Mouse (Mus musculus) ES-Bruce4 (cell line): Measurements from ENCODE around the gene Slc2a8.

Source experiments
- CTCF ChIP-seq: IDR thresholded peaks from one replicate; pipeline ENCODE4 v1.8.1; 2011; ENCODE audit warnings: low read depth, low read length
- POLR2A ChIP-seq: IDR thresholded peaks from one replicate; pipeline ENCODE4 v1.8.1; 2011; ENCODE audit warnings: low read length; ENCODE audit not compliant: insufficient read depth

DNA sequence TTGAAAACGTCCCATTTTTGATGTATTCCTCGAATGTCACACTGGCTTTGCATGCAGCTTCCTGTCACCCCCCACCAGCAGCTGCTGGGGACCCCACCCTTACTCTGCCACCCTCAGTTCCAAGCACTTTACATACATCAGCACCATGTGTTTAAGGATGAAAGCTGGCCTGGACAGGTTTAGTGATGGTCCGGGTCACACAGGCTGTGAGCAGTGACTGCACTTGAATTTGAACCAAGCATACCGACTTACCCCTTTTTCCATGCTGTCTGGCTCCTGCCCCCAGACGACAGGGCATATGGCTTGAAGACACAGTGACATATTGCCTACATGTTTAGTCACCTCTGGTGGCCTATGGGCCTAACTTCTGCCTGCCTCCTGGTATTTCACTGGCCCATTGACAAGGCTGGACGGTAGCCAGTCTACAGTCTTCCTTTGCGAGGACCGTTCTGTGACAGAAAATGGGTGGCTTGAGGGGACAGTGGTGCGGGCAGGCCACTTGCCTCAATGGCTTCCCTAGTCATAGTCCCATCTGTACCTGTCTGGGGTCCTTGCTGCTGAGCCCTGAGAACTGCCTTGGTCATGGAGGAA, 13.8 kb downstream of the Slc2a8 start:
- TF ChIP-seq POLR2A (no peak), CTCF (no peak)
